Mouse (Mus musculus) hematopoietic stem cell, adult 5-6 weeks (primary cell): ENCODE data around the gene Astl. TPM values are rescaled to one million over a fixed set of nuclear protein-coding genes. Genes with fewer than 3 reads are reported as not detected.

Experiments used
- ATAC-seq, 2 experiments: fragments of 125-278 bp in 1 of 2; replicated peaks in 1 of 2; 2 replicates each; pipeline ENCODE4 v1.8.0; 2016 to 2017; ENCODE audit warnings: inconsistent platforms in 2 of 2, mild to moderate bottlenecking in 2 of 2, moderate number of reproducible peaks in 2 of 2, low read depth in 1 of 2, moderate TSS enrichment in 1 of 2; ENCODE audit not compliant: low FRiP score in 2 of 2, poor library complexity in 2 of 2, severe bottlenecking in 2 of 2, insufficient read depth in 1 of 2, low TSS enrichment in 1 of 2
- total RNA-seq: library from RNA; stranded (forward); fragments of 172-1452, 232-1000 nt; gene quantifications from 2 replicates; pipeline ENCODE4 v1.2.3, GENCODE M21; 2017

Astl gene
- total RNA-seq, 1 experiment from 2014 or later, result 0.05 TPM

DNA sequence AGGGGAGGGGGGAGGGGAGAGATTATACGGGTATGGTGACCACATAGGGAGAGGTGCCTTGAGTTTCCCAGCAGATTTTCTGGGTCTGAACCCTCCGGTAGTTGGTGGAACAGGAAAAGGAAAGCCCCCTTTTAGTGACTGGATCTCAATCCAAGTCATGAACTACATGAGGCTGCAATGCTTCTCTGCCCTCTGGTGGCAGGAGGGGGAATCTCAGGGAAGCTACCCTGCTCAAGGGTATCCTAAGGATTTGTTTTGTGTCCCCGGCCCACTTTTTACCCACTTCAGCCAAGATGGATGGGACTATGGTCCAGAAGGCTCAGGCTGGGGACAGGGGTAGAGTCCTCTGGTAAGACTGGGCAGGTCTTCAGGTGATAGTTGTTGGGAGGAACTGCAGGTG lies 2.7 kb downstream of the Astl start:
- no peak for ATAC-seq

DNA sequence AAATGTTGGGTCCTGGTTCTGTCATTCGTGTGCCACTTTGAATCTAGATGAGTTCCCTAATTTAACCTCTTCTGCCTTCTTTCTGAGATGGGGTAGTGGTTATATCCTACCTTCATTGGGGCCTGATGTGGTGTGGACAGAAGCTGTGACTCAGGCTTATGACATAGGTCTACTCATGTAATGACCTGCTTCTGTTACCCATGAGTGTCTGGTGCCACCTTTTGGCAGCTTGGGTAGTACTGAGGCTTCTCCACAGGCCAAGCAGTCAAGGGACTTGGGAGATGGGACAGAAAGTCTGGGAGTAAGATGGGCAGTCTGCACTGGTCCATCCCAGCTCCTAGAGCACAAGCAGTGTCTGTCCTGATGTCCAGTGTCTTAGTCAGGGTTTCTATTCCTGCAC lies 7.9 kb downstream of the Astl start:
- ATAC-seq, result peak; percentile 51 to 61; a peak in 3 of 4 replicates

DNA sequence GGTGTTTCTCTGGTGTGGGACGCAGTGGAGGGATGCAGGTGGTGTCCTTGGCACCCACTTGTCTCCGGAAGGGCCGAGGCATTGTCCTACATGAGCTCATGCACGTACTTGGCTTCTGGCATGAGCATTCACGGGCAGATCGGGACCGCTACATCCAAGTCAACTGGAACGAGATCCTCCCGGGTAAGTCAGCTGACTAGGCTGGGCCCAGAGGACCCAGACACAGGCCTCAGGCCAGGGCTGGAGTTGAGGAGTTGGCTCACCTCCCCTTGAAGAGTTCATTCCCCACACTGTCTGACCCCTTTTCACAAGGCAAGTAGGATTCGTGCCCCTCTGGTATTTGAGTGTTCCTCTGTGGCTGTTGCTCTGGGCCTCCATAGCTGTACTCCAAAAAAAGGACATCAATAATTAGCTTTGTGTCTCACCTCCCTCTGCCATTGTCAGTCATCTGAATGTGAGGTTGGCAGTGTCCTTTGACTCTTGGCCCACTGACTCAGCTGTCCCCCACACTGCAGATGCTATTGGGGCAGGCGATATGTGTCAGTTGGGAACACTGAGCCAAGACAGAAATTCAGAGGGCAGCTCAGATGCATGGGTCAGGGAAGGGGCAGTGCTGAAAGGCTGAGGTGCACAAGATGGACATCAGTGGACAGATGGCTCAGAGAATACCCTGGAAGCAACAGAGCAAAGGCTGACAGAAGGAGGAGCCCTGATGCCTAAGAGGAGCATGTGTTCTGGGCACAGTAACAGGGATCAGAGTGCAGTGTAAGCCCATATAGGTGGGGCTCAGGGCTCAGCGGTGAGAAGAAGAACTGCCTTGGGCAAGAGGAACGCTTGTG lies 8.9 kb downstream of the Astl start:
- ATAC-seq, result no peak

DNA sequence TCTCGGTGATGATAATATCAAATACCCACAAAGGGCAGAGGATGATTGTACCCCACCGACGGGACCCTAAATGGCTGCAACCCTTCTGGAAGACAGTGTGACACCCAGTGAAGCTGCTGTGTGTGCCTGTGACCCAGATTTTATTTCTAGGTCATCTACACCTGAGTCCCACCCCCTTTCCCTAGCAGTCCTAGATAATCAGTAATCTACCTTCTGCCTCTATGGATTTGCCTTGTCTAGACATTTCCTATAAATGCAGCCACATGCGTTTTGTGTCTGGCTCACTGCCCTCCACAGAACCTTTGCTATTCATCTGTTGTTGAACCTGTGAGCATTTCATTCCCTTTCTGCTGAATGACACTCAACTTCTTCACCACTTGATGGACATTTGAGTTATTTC lies 15.4 kb downstream of the Astl start:
- ATAC-seq, result no peak

DNA sequence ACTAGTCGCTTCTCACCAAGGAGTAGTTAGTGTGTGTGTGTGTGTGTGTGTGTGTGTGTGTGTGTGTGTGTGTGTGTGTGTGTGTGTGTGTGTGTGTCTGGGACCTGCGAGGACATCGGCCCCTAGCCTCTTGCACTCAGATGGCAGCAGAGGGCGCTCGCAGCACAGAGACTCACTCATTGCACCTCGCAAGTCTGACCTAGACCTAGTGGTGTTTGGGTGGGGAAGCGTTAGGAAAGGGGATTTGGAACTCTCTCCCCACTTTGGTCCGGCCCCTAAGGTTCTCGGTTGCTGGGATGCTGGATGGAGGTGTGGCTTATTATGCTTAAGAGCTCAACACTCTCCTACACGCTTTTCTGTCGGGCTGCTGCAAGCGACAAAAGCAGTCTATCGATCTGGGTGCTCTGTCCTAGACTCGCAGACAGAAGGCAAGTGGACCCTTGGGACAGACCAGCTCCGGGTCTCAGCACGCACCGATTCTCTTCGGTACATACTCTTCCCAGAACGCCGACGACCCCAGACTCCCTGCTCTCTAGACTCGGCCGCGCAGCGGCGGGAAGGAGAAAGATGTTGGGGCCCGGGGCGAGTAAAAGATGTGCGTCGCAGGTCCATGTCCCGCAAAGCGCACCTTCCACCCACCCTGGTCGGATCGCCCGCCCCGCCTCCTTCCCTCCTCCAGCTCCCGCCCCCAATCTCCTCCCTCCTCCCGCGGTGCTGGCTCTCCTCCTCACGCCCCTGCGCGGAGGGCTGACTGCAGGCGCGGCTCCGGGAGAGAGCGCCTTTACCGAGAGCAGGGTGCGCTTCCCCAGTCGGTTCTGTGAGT lies 24.2 kb downstream of the Astl start, which contains the start of gene Adra2b:
Adra2b (plus strand) TSS at position 750 of the 823 bp plus-strand sequence.
- ATAC-seq, result peak; percentile 64 to 78

DNA sequence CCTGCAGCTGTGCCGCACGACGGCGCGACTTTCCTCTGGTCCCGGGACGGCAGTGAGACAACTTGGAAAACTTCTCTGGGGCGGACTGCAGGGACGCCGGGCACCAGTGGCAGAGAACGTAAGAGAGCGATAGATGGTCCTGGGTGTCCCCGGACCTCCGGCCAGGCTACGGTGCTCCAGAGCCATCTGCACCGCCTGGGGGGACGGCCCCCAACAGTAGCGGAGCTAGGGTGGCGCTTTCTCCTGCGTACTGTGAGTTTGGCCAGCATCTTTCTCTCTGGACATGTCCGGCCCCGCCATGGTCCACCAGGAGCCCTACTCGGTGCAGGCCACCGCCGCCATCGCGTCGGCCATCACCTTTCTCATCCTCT lies 24.8 kb downstream of the Astl start:
- no peak for ATAC-seq

DNA sequence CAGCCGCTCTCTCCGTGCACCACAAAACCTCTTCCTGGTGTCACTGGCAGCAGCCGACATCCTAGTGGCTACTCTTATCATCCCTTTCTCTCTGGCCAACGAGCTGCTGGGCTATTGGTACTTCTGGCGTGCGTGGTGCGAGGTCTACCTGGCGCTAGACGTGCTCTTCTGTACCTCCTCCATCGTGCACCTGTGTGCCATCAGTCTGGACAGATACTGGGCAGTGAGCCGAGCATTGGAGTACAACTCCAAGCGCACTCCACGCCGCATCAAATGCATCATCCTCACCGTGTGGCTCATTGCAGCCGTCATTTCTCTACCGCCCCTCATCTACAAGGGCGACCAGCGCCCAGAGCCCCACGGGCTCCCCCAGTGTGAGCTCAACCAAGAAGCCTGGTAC lies 25.3 kb downstream of the Astl start:
- no peak for ATAC-seq

DNA sequence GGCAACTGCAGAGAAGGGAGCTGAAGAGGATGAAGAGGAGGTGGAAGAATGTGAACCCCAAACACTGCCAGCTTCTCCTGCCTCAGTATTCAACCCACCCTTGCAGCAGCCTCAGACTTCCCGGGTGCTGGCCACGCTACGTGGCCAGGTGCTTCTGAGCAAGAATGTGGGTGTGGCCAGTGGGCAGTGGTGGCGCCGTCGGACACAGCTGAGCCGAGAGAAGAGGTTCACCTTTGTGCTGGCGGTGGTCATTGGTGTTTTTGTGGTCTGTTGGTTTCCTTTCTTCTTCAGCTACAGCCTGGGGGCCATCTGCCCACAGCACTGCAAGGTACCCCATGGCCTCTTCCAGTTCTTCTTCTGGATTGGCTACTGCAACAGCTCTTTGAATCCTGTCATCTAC lies 26.0 kb downstream of the Astl start:
- ATAC-seq, result no peak

DNA sequence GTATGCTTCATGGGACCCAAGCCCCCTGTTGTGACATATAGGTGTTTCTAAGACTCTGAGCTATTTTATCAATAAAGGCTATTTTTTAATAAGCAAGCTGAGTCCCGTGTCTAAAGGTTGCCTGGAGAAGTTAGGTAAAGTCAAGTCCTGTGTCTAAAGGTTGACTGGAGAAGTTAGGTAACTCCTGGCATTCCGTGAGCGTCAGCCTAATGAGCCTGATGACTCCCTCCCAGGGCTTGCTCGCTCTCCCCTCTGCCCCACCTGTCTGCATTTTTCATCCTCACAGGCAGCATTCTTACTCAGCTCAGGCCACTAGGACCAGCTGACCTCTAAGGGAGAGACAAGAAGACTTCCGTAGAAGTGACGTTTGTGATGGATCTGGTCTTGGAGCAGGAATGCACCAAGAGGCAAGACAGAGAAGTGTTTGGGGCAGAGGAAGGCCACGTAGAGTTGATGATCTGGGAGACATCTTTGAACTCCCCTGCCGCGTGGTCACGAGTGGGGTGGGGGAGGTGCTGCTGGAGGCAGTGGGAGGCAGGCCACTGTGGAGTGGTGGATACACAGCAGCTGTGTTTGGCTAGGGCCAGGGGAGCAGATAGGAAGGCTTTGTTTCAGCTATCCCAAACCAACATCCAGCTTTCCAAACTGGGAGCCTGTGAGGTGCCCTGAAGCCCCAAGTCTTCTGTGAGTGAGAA lies 28.8 kb downstream of the Astl start:
- ATAC-seq, result no peak

DNA sequence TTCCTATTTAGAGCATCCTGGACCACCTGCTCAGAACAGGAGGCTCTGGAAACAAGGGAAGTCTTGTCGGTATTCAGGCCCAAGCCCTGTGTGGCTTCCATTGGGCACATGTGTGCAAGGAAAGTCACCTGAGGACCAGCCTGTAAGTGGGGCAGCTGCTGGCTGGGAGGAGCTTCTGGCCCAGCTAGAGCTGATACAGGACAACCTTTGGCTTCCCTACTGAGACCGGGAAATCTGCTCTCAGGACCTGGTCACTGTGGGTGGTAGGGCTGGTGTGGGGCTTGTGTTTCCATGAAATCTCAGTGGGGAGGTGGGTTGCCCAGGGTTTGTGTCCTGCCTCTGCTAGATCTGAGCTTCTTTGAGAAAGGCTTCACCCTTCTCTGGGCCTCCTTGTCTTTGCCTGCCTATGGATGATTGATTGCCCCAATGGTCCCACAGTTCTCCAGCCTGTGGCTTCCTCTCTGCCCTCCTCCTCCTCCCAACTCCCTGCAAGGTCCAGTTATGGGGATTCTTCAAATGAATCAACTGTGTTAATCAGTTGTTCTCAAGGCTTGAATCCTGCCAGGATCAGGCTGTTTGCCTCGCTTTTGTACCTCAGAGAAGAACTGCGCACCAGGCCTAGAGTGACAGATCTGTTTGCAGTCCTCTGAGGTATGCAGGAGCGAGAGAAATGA lies 31.4 kb downstream of the Astl start:
- no peak for ATAC-seq

DNA sequence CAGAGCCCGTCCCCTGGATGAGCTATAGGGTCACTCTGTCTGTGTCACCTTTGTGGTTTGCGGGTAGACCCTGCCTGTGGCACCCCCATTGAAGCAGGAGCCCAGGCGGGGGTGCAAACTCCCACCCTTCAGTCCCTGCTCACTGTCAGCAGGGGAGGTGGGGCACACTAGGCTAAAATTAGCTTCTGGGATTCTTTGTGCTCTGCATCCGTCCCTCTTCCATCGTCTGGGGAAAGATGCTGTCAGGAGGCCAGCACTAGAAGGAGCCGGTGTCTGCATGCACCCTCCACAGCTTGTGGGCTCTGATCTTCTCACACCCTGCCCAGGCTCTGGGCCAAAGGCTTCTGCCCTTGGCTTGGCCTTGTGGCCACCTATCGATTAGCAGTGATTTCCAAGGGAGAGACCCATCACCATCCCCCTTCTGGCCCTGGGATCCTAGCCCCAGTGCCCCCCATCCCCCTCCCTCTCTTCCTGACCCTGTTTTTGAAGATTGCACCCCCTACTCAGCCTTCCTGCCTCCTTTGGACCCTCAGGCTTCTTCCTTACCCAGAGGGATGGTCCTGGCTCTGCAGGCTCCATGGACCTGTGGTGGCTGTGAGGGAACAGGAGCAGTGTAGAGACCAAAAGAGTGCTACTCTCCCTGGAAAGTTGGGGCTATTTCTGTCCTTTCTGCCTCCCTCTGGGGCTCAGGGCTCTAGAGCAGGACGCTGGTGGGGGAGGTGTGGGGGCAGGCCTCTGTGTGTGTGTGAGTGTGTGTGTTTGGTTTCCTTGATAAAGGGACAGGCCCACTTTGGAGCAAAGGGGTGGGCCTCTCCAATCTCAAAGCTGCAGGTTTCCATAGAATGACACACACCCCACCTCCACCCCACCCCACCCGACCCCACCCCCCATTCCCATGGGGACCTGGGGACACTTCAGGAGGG lies 32.4 kb downstream of the Astl start:
- ATAC-seq, result no peak

DNA sequence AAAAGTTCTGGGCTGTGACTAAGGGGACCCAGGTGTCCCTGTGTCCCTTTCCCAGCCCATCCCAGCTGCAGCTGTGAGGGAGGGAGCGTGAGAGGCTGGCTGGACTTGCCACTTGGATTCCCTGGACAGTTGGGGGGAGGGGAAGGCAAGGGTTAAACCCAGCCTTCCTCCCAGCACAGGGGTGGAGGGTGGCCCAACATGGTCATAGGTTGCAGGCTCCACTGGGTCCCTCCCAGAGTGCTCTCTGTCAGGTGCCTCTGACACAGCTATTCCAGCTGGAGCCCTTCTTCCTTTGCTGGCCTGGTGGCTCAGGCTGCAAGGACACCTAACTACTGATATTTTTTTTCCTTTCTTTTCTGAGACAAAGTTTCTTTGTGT lies 33.0 kb downstream of the Astl start:
- ATAC-seq, result no peak

DNA sequence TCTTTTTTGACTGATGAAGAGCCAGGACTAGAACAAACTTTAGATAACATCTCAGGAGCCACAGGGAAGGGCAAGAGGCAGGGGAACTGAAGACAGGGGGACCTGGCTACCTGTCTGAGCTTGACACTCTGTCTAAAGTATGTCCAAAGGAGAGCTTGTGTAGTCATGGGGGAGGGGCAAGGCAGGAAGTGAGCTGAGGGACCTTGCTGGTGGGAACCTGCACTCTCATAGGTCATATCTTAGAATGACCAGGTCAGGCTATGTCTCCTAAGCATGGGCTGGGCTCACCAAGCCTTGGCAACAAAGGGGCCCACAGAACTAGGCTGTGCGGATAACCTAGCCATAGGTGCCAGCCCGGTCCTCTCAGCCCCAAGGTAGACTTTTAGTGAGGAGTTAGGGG lies 33.6 kb downstream of the Astl start:
- ATAC-seq, result no peak

DNA sequence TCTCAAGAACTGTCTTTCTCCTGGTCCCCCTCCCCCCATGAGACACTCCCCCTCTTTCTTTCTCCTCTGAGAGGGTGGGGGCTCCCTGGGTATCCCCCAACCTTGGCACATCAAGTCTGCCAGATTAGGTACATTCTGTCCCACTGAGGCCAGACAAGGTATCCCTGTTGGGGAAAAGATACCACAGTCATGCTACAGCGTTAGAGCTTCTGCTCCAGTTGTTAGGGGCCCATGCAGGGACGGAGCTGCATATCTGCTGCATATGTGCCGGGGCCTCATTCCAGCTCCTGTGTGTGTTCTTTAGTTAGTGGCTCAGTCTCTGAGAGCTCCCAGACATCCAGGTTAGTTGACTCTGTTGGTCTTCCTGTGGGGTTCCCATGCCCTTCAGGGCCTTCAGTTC lies 35.7 kb downstream of the Astl start:
- no peak for ATAC-seq

DNA sequence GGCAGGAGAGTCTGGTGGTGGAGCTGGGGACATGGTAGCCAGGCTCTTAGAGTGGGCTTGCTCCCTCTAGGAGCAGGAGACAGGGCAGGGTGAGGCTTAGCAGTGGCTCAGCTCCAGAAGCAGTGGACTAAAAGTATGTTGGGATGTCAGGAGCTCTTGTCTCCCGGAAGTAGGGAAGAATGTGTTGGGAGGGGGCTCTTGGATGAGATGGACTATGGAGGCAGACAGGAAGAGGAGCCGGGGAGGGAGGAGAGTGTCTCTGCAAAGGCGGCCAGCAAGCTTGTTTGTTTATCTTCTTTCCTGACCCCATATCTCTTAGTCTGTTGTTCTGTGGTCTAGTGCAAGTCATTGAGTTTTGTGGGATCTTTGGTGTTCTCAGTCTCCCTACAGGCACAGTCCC lies 36.6 kb downstream of the Astl start:
- no peak for ATAC-seq

DNA sequence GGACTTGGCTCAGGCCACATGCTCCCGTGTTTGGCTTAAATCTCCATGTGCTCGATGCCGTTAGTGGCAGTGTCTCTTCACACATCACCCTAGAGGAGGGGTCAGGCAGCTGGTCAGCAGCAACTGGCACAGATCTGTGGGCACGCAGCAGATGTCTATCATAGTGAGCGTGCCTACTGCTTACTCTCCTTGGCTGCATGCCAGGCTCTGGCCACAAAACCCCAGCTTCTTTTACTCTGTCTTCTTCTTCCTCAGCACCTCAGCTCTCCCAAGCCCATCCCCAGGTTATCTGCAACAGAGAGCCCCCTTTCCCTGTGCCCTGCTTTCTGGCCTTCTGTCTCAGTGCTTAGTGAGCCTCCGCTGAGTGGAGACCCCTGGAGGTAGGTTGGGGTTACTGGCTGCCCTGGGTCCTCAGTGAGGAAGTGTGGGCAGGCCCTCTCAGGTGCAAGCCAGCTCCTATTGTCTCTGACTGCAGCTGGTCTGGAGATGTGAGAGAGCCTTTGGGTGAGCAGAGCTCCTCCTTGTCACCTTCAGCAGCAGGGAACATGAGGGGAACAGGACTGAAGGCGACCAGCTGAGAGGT lies 37.4 kb downstream of the Astl start:
- ATAC-seq, result peak; percentile 58 to 74; a peak in 3 of 4 replicates
